Mouse (Mus musculus): ENCODE data around the gene Wdr89.

DNA sequence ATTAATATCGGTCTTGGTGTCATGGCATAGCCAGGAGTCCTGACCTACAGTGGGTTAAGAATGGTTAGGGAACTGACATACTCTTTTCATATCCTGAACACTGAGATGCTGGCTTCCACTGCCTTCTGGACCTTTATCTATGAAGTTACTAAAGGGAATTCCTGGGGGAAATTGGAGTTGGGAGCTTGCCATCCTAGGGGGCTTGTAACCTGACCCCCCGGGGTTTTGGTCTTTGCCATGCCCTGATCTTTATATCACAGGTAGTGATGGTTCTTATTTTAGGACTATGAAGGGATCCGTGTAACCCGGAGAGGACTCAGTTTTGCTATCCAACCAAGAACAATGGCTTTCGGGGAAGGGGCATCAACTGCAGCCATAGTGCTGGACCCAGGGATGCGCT lies 1.3 kb upstream of the Wdr89 start:
- TF ChIP-seq POLR2A (IDR thresholded peaks at IDR 0.05; ENCODE audit: extremely low read depth, insufficient read depth, low read length), result no peak
- TF ChIP-seq CTCF (IDR thresholded peaks at IDR 0.05; ENCODE audit: extremely low read depth, insufficient read depth, low read length), result no peak
